Mouse (Mus musculus): ENCODE data around the gene Pccb. TPM values are rescaled to one million over a fixed set of nuclear protein-coding genes. Genes with fewer than 3 reads are reported as not detected.

Pccb gene
- polyA plus RNA-seq, 1 experiment from 2014 or later = 28.7 TPM

GRCm38 (mm10) chr9:101053279-101053678 lies 18.6 kb upstream of the Pccb start:
- Histone ChIP-seq H3K9me3 (ENCODE audit: control insufficient read depth, low read length) (no peaks in the 10 kb centered on the region), H3K4me3 (ENCODE audit: low read length) (no peak overlapping the region), H3K4me2 (ENCODE audit: low read length) (no peak overlapping the region), H3K27me3 (replicated peaks; ENCODE audit: control insufficient read depth, insufficient read depth, low read length) (no peaks in the 10 kb centered on the region), H3K4me1 (ENCODE audit: control insufficient read depth, insufficient read depth, low read depth, low read length) (no peaks in the 10 kb centered on the region), H3K36me3 (ENCODE audit: control insufficient read depth, insufficient read depth, low read length) (no peaks in the 10 kb centered on the region), H3K27ac (ENCODE audit: low read depth, low read length) (no peak overlapping the region), H3K9ac (ENCODE audit: low read depth, low read length) (no peak overlapping the region)
- no peak for ATAC-seq
- 77% methylated on average over 14 of the region's 14 CpGs for WGBS

- Histone ChIP-seq H3K4me3 (ENCODE audit: low read length) (no peak overlapping the region), H3K9ac (ENCODE audit: low read depth, low read length) (no peak overlapping the region), H3K4me1 (ENCODE audit: control insufficient read depth, insufficient read depth, low read depth, low read length) (no peaks in the 10 kb centered on the region), H3K36me3 (ENCODE audit: control insufficient read depth, insufficient read depth, low read length) (no peaks in the 10 kb centered on the region), H3K4me2 (ENCODE audit: low read length) (no peak overlapping the region), H3K27ac (ENCODE audit: low read depth, low read length) (no peak overlapping the region), H3K27me3 (replicated peaks; ENCODE audit: control insufficient read depth, insufficient read depth, low read length) (no peaks in the 10 kb centered on the region), H3K9me3 (ENCODE audit: control insufficient read depth, low read length) (no peaks in the 10 kb centered on the region)
- WGBS = 76% methylated on average over 6 of the region's 6 CpGs
- ATAC-seq = no peak
These were observed 18.0 kb upstream of the Pccb start for GRCm38 (mm10) chr9:101052691-101053090.

- no peaks in the 10 kb centered on the region for H3K9me3 ChIP-seq (ENCODE audit: control insufficient read depth, low read length)
- no peak overlapping the region for H3K9ac ChIP-seq (ENCODE audit: low read depth, low read length)
- no peaks in the 10 kb centered on the region for H3K4me1 ChIP-seq (ENCODE audit: control insufficient read depth, insufficient read depth, low read depth, low read length)
- WGBS = 93% methylated on average over 3 of the region's 3 CpGs
- no peaks in the 10 kb centered on the region for H3K27me3 ChIP-seq (replicated peaks; ENCODE audit: control insufficient read depth, insufficient read depth, low read length)
- no peak overlapping the region for H3K4me3 ChIP-seq (ENCODE audit: low read length)
- no peak overlapping the region for H3K4me2 ChIP-seq (ENCODE audit: low read length)
- ATAC-seq = no peak
- H3K36me3 ChIP-seq (ENCODE audit: control insufficient read depth, insufficient read depth, low read length) = no peaks in the 10 kb centered on the region
- no peak overlapping the region for H3K27ac ChIP-seq (ENCODE audit: low read depth, low read length)
These were observed 17.3 kb upstream of the Pccb start for GRCm38 (mm10) chr9:101052007-101052406.

- H3K27ac ChIP-seq (ENCODE audit: low read depth, low read length) = no peak overlapping the region
- no peaks in the 10 kb centered on the region for H3K36me3 ChIP-seq (ENCODE audit: control insufficient read depth, insufficient read depth, low read length)
- H3K4me3 ChIP-seq (ENCODE audit: low read length) = no peak overlapping the region
- no peaks in the 10 kb centered on the region for H3K27me3 ChIP-seq (replicated peaks; ENCODE audit: control insufficient read depth, insufficient read depth, low read length)
- WGBS = 57% methylated on average over 15 of the region's 15 CpGs
- no peak overlapping the region for H3K9ac ChIP-seq (ENCODE audit: low read depth, low read length)
- H3K4me1 ChIP-seq (ENCODE audit: control insufficient read depth, insufficient read depth, low read depth, low read length) = no peaks in the 10 kb centered on the region
- H3K4me2 ChIP-seq (ENCODE audit: low read length) = no peak overlapping the region
- no peaks in the 10 kb centered on the region for H3K9me3 ChIP-seq (ENCODE audit: control insufficient read depth, low read length)
- ATAC-seq = no peak
These were observed 11.1 kb upstream of the Pccb start for GRCm38 (mm10) chr9:101045710-101046338.

GRCm38 (mm10) chr9:101042249-101042648 lies 7.6 kb upstream of the Pccb start:
- Histone ChIP-seq H3K4me1 (ENCODE audit: control insufficient read depth, insufficient read depth, low read depth, low read length) (no peaks in the 10 kb centered on the region), H3K4me2 (ENCODE audit: low read length) (no peak overlapping the region), H3K27ac (ENCODE audit: low read depth, low read length) (no peak overlapping the region), H3K27me3 (replicated peaks; ENCODE audit: control insufficient read depth, insufficient read depth, low read length) (no peaks in the 10 kb centered on the region), H3K36me3 (ENCODE audit: control insufficient read depth, insufficient read depth, low read length) (no peaks in the 10 kb centered on the region), H3K9me3 (ENCODE audit: control insufficient read depth, low read length) (no peaks in the 10 kb centered on the region), H3K4me3 (ENCODE audit: low read length) (no peak overlapping the region), H3K9ac (ENCODE audit: low read depth, low read length) (no peak overlapping the region)
- no peak for ATAC-seq
- 87% methylated on average over 9 of the region's 9 CpGs for WGBS

GRCm38 (mm10) chr9:101041508-101041907 lies 6.8 kb upstream of the Pccb start:
- Histone ChIP-seq H3K9ac (ENCODE audit: low read depth, low read length) (no peak overlapping the region), H3K36me3 (ENCODE audit: control insufficient read depth, insufficient read depth, low read length) (no peaks in the 10 kb centered on the region), H3K4me3 (ENCODE audit: low read length) (no peak overlapping the region), H3K27me3 (replicated peaks; ENCODE audit: control insufficient read depth, insufficient read depth, low read length) (no peaks in the 10 kb centered on the region), H3K27ac (ENCODE audit: low read depth, low read length) (no peak overlapping the region), H3K4me1 (ENCODE audit: control insufficient read depth, insufficient read depth, low read depth, low read length) (no peaks in the 10 kb centered on the region), H3K4me2 (ENCODE audit: low read length) (no peak overlapping the region), H3K9me3 (ENCODE audit: control insufficient read depth, low read length) (no peaks in the 10 kb centered on the region)
- no peak for ATAC-seq
- 82% methylated on average over 5 of the region's 5 CpGs for WGBS

- WGBS = 82% methylated on average over 5 of the region's 5 CpGs
- no peak for ATAC-seq
- Histone ChIP-seq H3K9me3 (ENCODE audit: control insufficient read depth, low read length) (no peaks in the 10 kb centered on the region), H3K36me3 (ENCODE audit: control insufficient read depth, insufficient read depth, low read length) (no peaks in the 10 kb centered on the region), H3K4me3 (ENCODE audit: low read length) (no peak overlapping the region), H3K9ac (ENCODE audit: low read depth, low read length) (no peak overlapping the region), H3K27me3 (replicated peaks; ENCODE audit: control insufficient read depth, insufficient read depth, low read length) (no peaks in the 10 kb centered on the region), H3K27ac (ENCODE audit: low read depth, low read length) (no peak overlapping the region), H3K4me2 (ENCODE audit: low read length) (no peak overlapping the region), H3K4me1 (ENCODE audit: control insufficient read depth, insufficient read depth, low read depth, low read length) (peaks cover 8% of the 10 kb centered on the region)
These were observed 3.9 kb upstream of the Pccb start for GRCm38 (mm10) chr9:101038634-101039033.

GRCm38 (mm10) chr9:101037396-101037795 lies 2.7 kb upstream of the Pccb start:
- Histone ChIP-seq H3K4me1 (ENCODE audit: control insufficient read depth, insufficient read depth, low read depth, low read length) (peaks cover 11% of the 10 kb centered on the region), H3K4me2 (ENCODE audit: low read length) (no peak overlapping the region), H3K27ac (ENCODE audit: low read depth, low read length) (no peak overlapping the region), H3K9me3 (ENCODE audit: control insufficient read depth, low read length) (no peaks in the 10 kb centered on the region), H3K4me3 (ENCODE audit: low read length) (no peak overlapping the region), H3K36me3 (ENCODE audit: control insufficient read depth, insufficient read depth, low read length) (no peaks in the 10 kb centered on the region), H3K27me3 (replicated peaks; ENCODE audit: control insufficient read depth, insufficient read depth, low read length) (no peaks in the 10 kb centered on the region), H3K9ac (ENCODE audit: low read depth, low read length) (no peak overlapping the region)
- WGBS = 61% methylated on average over 7 of the region's 7 CpGs
- no peak for ATAC-seq

- no peak overlapping the region for H3K4me3 ChIP-seq (ENCODE audit: low read length)
- H3K4me2 ChIP-seq (ENCODE audit: low read length) = no peak overlapping the region
- H3K4me1 ChIP-seq (ENCODE audit: control insufficient read depth, insufficient read depth, low read depth, low read length) = peaks cover 11% of the 10 kb centered on the region
- no peaks in the 10 kb centered on the region for H3K27me3 ChIP-seq (replicated peaks; ENCODE audit: control insufficient read depth, insufficient read depth, low read length)
- 90% methylated on average over 2 of the region's 2 CpGs for WGBS
- no peaks in the 10 kb centered on the region for H3K36me3 ChIP-seq (ENCODE audit: control insufficient read depth, insufficient read depth, low read length)
- H3K9me3 ChIP-seq (ENCODE audit: control insufficient read depth, low read length) = no peaks in the 10 kb centered on the region
- no peak for ATAC-seq
- H3K9ac ChIP-seq (ENCODE audit: low read depth, low read length) = no peak overlapping the region
- no peak overlapping the region for H3K27ac ChIP-seq (ENCODE audit: low read depth, low read length)
These were observed 2.2 kb upstream of the Pccb start for GRCm38 (mm10) chr9:101036876-101037275.

Data from hindbrain, embryonic 16.5 days (tissue).